Mouse (Mus musculus): Measurements from ENCODE around the gene Cdkn2d.

DNA sequence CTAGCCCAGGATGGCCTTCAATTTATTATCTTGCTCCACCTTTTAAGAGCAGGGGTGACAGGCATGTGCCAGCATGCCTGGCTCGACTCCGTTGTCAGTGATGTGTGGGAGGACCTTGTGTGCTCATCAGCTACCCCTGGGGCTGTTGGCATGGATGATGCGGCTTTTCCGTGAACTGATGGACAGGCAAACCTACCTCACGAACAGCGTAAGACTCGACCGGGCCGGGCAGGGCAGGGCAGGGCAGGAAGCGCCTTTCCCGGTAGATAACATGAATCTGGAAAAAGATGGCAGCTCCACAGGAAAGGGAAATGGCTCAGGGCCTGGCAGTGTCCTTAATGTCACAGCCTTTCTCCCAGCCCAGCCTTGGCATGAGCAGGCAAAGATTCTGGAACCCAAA lies 33.1 kb upstream of the Cdkn2d start:
- no peak for TF ChIP-seq TAL1 (IDR thresholded peaks at IDR 0.05; ENCODE audit: low read length)
- TF ChIP-seq GATA1 (IDR thresholded peaks at IDR 0.05; ENCODE audit: low read length), result no peak
